ENCODE assay signal across 9 mouse cellular contexts in the genomic region with DNA sequence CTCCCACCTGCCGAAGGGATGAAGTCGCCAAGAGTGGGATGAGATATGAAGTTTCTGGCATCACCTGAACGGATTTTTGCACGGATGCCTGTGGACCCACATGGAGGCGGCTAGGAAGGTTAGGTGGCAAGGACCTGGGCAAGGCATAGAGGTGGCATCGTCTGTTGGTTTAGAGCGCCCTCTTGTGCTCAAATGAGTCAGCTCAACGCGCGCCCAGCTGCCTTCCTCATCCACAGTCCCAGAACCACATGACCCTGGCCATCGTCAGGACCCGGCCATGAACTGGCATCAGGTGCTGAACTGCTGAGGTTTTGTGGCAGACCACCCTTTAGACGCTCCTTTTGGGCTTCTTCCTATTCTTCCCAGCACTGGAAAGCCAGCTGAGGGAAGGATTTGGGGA. TPM values are rescaled to one million over a fixed set of nuclear protein-coding genes. Genes with fewer than 3 reads are reported as not detected.
DNase-seq lines count a peak whose midpoint lies in the region; ATAC-seq lines count a peak whose summit lies in the region.
"Had no signal": no experiment of that assay in that cellular context is flagged by ENCODE, and none has a peak within 500 bp of the region (broad histone marks: within the 10 kb centered on the region; RNA-seq: fewer than 3 reads in every experiment).

No protein-coding gene starts in this region.

- H3K9ac ChIP-seq in intestine, embryonic 15.5 days, result no peak overlapping the region
- H3K9ac ChIP-seq in midbrain, embryonic 16.5 days (ENCODE audit: low read depth, low read length), result no peak overlapping the region
- H3K9ac ChIP-seq: stomach, embryonic 15.5 days had no signal

- no peaks in the 10 kb centered on the region for H3K36me3 ChIP-seq in intestine, embryonic 15.5 days
- H3K36me3 ChIP-seq in limb, embryonic 10.5 days, result no peaks in the 10 kb centered on the region
- H3K36me3 ChIP-seq in midbrain, embryonic 16.5 days (ENCODE audit: control insufficient read depth, insufficient read depth, low read length), result no peaks in the 10 kb centered on the region
- H3K36me3 ChIP-seq in splenic B cell, adult 2 months (ENCODE audit: control insufficient read depth, insufficient read depth, low read length, poor library complexity, severe bottlenecking), result no peaks in the 10 kb centered on the region
- H3K36me3 ChIP-seq: stomach, embryonic 15.5 days had no signal

- no peak overlapping the region for H3K27ac ChIP-seq in intestine, embryonic 15.5 days
- H3K27ac ChIP-seq in limb, embryonic 10.5 days, result no peak overlapping the region
- peak overlapping the region; percentile 71 for H3K27ac ChIP-seq in midbrain, embryonic 16.5 days (ENCODE audit: low read length)
- H3K27ac ChIP-seq: stomach, embryonic 15.5 days had no signal

- 0 out of 2 replicates have a peak, but pooled peaks have one; percentile 52 for ATAC-seq in intestine, embryonic 15.5 days
- peak; percentile 64 for ATAC-seq in midbrain, embryonic 16.5 days

- H3K4me1 ChIP-seq in intestine, embryonic 15.5 days (replicated peaks), result no peaks in the 10 kb centered on the region
- peaks cover 11% of the 10 kb centered on the region for H3K4me1 ChIP-seq in limb, embryonic 10.5 days
- peaks cover 6% of the 10 kb centered on the region for H3K4me1 ChIP-seq in midbrain, embryonic 16.5 days (ENCODE audit: control insufficient read depth, insufficient read depth, low read length)

- no peak overlapping the region for H3K4me2 ChIP-seq in intestine, embryonic 15.5 days (replicated peaks)
- 0 out of 2 replicates have a peak overlapping the region, but pooled peaks have one; percentile 9 for H3K4me2 ChIP-seq in midbrain, embryonic 16.5 days (ENCODE audit: low read length)
- H3K4me2 ChIP-seq: stomach, embryonic 15.5 days had no signal

- H3K9me3 ChIP-seq in intestine, embryonic 15.5 days, result no peaks in the 10 kb centered on the region
- no peaks in the 10 kb centered on the region for H3K9me3 ChIP-seq in limb, embryonic 10.5 days (replicated peaks)
- H3K9me3 ChIP-seq in midbrain, embryonic 16.5 days (replicated peaks; ENCODE audit: control insufficient read depth, low read length, poor library complexity, severe bottlenecking), result no peaks in the 10 kb centered on the region
- H3K9me3 ChIP-seq: stomach, embryonic 15.5 days had no signal

- no peak overlapping the region for H3K4me3 ChIP-seq in intestine, embryonic 15.5 days (replicated peaks)
- no peak overlapping the region for H3K4me3 ChIP-seq in limb, embryonic 10.5 days
- H3K4me3 ChIP-seq in midbrain, embryonic 16.5 days (ENCODE audit: low read depth, low read length), result no peak overlapping the region
- H3K4me3 ChIP-seq: stomach, embryonic 15.5 days had no signal

- DNase-seq in ovary, postnatal 36 days (ENCODE audit: low spot score), result peak; percentile 68
- DNase-seq in ovary, postnatal 10 days (ENCODE audit: low spot score), result no peak
- peak; percentile 89 for DNase-seq in cerebellum, adult 9-10 months
- peak; percentile 86 to 90 for DNase-seq in frontal cortex, postnatal 36 days (ENCODE audit: low spot score in 2 of 2)
- peak; percentile 81 for DNase-seq in limb, embryonic 10.5 days (ENCODE audit: low spot score)
- DNase-seq in splenic B cell, adult 2 months (ENCODE audit: low read depth, low spot score), result peak; percentile 88

- 2% methylated on average over 13 of the region's 13 CpGs for WGBS in intestine, embryonic 15.5 days
- 3% methylated on average over 13 of the region's 13 CpGs for WGBS in limb, embryonic 10.5 days
- WGBS in midbrain, embryonic 16.5 days, result under 1% methylated on average over 13 of the region's 13 CpGs

- peaks cover 61% of the 10 kb centered on the region for H3K27me3 ChIP-seq in intestine, embryonic 15.5 days (replicated peaks)
- H3K27me3 ChIP-seq in limb, embryonic 10.5 days (ENCODE audit: low read depth, poor library complexity, severe bottlenecking), result peaks cover 99% of the 10 kb centered on the region
- peaks cover 19% of the 10 kb centered on the region for H3K27me3 ChIP-seq in midbrain, embryonic 16.5 days (ENCODE audit: control insufficient read depth, insufficient read depth, low read depth, low read length)
- no peaks in the 10 kb centered on the region for H3K27me3 ChIP-seq in splenic B cell, adult 2 months (ENCODE audit: control insufficient read depth, insufficient read depth, low read length, poor library complexity, severe bottlenecking)

RNA-seq across cellular contexts. Expression of a gene that starts 12.0 kb away (rescaled TPM):
- polyA plus RNA-seq in intestine, embryonic 15.5 days (2015; fragmentation: Nextera tagmentation; extraction: Ambion mirVana), result 0.59 and 0.69 TPM in 2 replicates
- polyA plus RNA-seq in limb, embryonic 10.5 days (2016; fragmentation: Nextera tagmentation; extraction: Ambion mirVana), result 0.18 and 0.34 TPM in 2 replicates
- polyA plus RNA-seq in midbrain, embryonic 16.5 days (2015; fragmentation: Nextera tagmentation; extraction: Ambion mirVana), result 0.18 and 0.21 TPM in 2 replicates

RNA-seq across cellular contexts. Expression of a gene that starts 44.5 kb away (rescaled TPM):
- polyA plus RNA-seq in intestine, embryonic 15.5 days (2015; fragmentation: Nextera tagmentation; extraction: Ambion mirVana), result 0.15 and 0.42 TPM in 2 replicates
- polyA plus RNA-seq in limb, embryonic 10.5 days (2016; fragmentation: Nextera tagmentation; extraction: Ambion mirVana), result 0.26 TPM in 1 of 2 replicates, not detected in the other
- 0.16 TPM in 1 of 2 replicates, not detected in the other for polyA plus RNA-seq in midbrain, embryonic 16.5 days (2015; fragmentation: Nextera tagmentation; extraction: Ambion mirVana)

RNA-seq across cellular contexts. Expression of a gene that starts 54.3 kb away (rescaled TPM):
- 10.2 and 12.2 TPM in 2 replicates for polyA plus RNA-seq in intestine, embryonic 15.5 days (2015; fragmentation: Nextera tagmentation; extraction: Ambion mirVana)
- 14.0 and 15.4 TPM in 2 replicates for polyA plus RNA-seq in limb, embryonic 10.5 days (2016; fragmentation: Nextera tagmentation; extraction: Ambion mirVana)
- polyA plus RNA-seq in midbrain, embryonic 16.5 days (2015; fragmentation: Nextera tagmentation; extraction: Ambion mirVana), result 7.3 and 7.5 TPM in 2 replicates

RNA-seq across cellular contexts. Expression of a gene that starts 54.4 kb away (rescaled TPM):
- polyA plus RNA-seq in intestine, embryonic 15.5 days (2015; fragmentation: Nextera tagmentation; extraction: Ambion mirVana), result 520 and 528 TPM in 2 replicates
- 834 and 987 TPM in 2 replicates for polyA plus RNA-seq in limb, embryonic 10.5 days (2016; fragmentation: Nextera tagmentation; extraction: Ambion mirVana)
- 419 and 444 TPM in 2 replicates for polyA plus RNA-seq in midbrain, embryonic 16.5 days (2015; fragmentation: Nextera tagmentation; extraction: Ambion mirVana)
